Mouse (Mus musculus) thymus, postnatal 25 days (tissue): ENCODE data around the gene Lrrc15.

Source experiments
- DNase-seq: peaks from one replicate; pipeline ENCODE4 v3.0.0; 2022

The Lrrc15 gene

DNA sequence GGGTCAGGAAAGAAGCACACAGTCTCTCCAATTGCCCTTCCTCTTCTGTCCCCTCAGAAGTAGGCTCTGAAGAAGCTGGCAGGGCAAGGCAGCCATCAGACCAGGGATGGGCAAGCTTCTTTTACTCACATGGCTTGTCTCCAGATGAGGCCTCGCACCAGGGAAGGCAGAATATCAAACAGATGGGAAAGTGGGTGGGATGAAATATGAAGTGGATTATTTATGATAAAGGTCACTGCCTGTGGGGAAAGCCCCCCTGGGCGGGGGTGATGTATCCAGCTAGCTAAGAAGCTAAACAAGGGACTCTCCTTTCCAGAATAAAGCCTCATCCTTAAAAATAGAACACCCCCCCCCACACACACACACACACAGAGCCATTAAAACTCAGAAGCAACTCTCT lies 47.5 kb downstream of the Lrrc15 start:
- DNase-seq, result no peak

DNA sequence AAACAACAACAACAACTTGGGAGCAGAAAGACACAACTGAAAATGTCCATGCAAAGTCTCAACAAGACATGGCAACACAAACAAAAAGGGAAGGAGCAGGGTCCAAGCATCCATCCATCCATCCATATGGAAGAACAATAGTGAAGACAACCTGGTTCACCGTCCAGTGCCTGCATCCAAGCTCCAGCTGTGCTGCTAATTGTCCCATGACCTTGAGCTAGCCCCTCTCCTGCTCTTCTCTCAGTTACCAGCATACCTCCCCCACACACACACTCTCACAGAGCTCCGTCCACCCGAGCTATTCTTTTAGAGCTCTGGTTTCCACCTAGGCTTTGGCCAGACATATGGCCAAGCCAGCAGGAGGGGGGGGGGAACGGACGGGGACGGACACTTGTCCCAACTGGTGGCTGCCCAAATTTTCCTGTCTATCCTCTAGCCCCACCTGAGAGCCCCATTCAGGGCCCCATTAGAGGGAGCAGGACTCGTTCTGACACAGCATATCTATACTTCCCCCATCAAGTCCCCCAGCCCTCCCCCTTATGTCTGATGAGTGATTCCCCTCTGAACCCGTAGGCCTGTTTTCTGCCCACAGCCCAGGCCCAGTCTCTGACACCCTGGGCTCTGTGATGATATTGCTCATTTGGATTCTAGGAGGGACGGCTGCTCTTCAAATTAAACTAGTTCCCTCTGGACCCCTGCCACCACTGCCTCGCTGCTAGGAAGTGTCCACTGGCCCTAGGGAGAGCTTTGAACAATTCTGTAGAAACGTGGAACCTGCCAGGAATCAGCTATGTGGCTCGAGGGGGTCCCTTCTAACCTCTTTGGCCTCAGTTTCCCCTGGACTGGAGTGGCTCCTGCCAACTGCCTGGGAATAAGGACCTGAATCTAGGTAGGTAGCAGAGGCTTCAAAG lies 48.2 kb downstream of the Lrrc15 start:
- no peak for DNase-seq

GRCm38 (mm10) chr16:30234077-30234476 lies 49.0 kb downstream of the Lrrc15 start:
- DNase-seq, result peak; percentile 33

GRCm38 (mm10) chr16:30231882-30232604 lies 51.0 kb downstream of the Lrrc15 start:
- no peak for DNase-seq

DNA sequence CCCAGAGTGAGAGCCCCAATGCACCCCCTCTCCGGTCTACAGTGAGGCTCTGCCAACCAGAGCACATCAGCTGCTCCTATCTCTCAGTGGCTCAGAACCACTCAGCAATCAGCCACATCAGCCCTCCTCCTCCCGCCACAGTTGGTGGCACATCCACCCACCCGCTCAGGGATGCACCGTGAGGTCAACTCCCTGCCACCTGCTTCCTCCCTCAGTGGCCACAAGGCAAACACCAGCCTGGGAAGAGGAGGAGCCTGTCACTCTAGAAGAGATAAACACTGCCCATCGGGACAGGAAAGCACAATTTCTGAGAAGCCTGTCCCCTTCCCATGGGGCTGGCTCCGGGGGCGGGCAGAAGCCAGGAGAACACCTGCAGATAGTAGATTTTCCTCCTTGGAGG lies 55.7 kb downstream of the Lrrc15 start:
- peak; percentile 54 for DNase-seq

- DNase-seq, result no peak
Observed at GRCm38 (mm10) chr16:30221161-30221782, 61.8 kb downstream of the Lrrc15 start.
